8 mouse cellular contexts compared by ENCODE assay signal in the genomic region with DNA sequence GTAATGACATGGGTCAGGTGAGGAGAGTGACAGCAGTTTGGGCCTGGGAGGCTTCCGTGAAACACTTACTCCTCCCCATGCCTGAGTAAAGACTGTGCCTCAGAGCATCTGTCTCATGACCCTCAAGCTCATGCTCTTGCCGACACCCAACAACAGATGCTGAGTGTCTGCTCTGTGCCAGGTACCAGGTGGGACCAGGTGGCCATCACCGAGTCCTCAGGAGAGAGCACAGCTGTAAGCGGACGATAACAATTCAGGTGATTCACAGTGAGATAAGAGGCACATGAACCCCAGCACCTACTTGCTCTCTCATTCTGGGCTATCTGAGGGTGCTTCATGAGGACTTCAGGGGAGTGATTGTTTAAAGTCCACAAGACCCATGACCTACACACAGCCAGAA. TPM values are rescaled to one million over a fixed set of nuclear protein-coding genes. Genes with fewer than 3 reads are reported as not detected.
DNase-seq lines count a peak whose midpoint lies in the region; ATAC-seq lines count a peak whose summit lies in the region.
"Not testable (repeated sequence)": the region's sequence is repeated elsewhere in the genome, so short reads cannot be mapped to it uniquely, and the experiment has no call there.

No protein-coding gene starts in this region.

- H3K27me3 ChIP-seq in intestine, embryonic 16.5 days (replicated peaks; ENCODE audit: control insufficient read depth, insufficient read depth, low read length); lung, embryonic 15.5 days; neural tube, embryonic 15.5 days (replicated peaks): not testable (repeated sequence)

- not testable (repeated sequence) for H3K9ac ChIP-seq in intestine, embryonic 16.5 days (ENCODE audit: low read depth, low read length); lung, embryonic 15.5 days; neural tube, embryonic 15.5 days (replicated peaks)

- not testable (repeated sequence) for H3K36me3 ChIP-seq in intestine, embryonic 16.5 days (ENCODE audit: control insufficient read depth, insufficient read depth, low read length); lung, embryonic 15.5 days; neural tube, embryonic 15.5 days

- not testable (repeated sequence) for H3K4me3 ChIP-seq in intestine, embryonic 16.5 days (ENCODE audit: low read length); lung, embryonic 15.5 days; neural tube, embryonic 15.5 days (replicated peaks)

- peak; percentile 76 for DNase-seq in adrenal gland, postnatal 10 days
- DNase-seq in heart, adult 8-10 months (ENCODE audit: low spot score), result peak; percentile 86
- DNase-seq in left cerebral cortex, adult 11 months (ENCODE audit: low spot score), result peak; percentile 79
- DNase-seq in thymus, adult 18-20 months, result peak; percentile 75 to 85

- not testable (repeated sequence) for H3K27ac ChIP-seq in intestine, embryonic 16.5 days (ENCODE audit: low read length); lung, embryonic 15.5 days; neural tube, embryonic 15.5 days (replicated peaks)

- ATAC-seq in erythroid progenitor cell, adult 5-6 weeks (replicated peaks; ENCODE audit: low FRiP score, poor library complexity, severe bottlenecking), result peak; percentile 15
- ATAC-seq in intestine, embryonic 16.5 days, result peak; percentile 76
- peak; percentile 70 for ATAC-seq in lung, embryonic 15.5 days (ENCODE audit: borderline replicate concordance, extremely low read depth, low FRiP score, low TSS enrichment)
- peak; percentile 62 for ATAC-seq in neural tube, embryonic 15.5 days (ENCODE audit: low FRiP score)

- not testable (repeated sequence) for H3K9me3 ChIP-seq in intestine, embryonic 16.5 days (ENCODE audit: control insufficient read depth, low read length); lung, embryonic 15.5 days
- peaks cover 14% of the 10 kb centered on the region for H3K9me3 ChIP-seq in neural tube, embryonic 15.5 days (replicated peaks)

- H3K4me2 ChIP-seq in intestine, embryonic 16.5 days (ENCODE audit: low read depth, low read length); lung, embryonic 15.5 days; neural tube, embryonic 15.5 days: not testable (repeated sequence)

- WGBS in intestine, embryonic 16.5 days, result 90% methylated on average over 4 of the region's 5 CpGs
- 83% methylated on average over 4 of the region's 5 CpGs for WGBS in lung, embryonic 15.5 days
- WGBS in neural tube, embryonic 15.5 days, result 91% methylated on average over 4 of the region's 5 CpGs

- H3K4me1 ChIP-seq in intestine, embryonic 16.5 days (ENCODE audit: control insufficient read depth, insufficient read depth, low read length); lung, embryonic 15.5 days; neural tube, embryonic 15.5 days: not testable (repeated sequence)

RNA-seq across cellular contexts. Expression of a gene that starts 50.9 kb away (rescaled TPM):
- 10 to 100 TPM; 30.0 to 62.1 TPM for total RNA-seq in adrenal gland, postnatal 10 days (2021)
- total RNA-seq in erythroid progenitor cell, adult 5-6 weeks (2015; ENCODE audit: low replicate concordance), result 0.42 and 0.72 TPM in 2 replicates
- 1.1 and 18.9 TPM in 2 replicates for total RNA-seq in erythroid progenitor cell, adult 5-6 weeks (2017; ENCODE audit: low replicate concordance)
- total RNA-seq in heart, adult 8-10 months (2022), result 10 to 100 TPM; 12.9 to 27.4 (median 20.4) TPM
- polyA plus RNA-seq in intestine, embryonic 16.5 days (2015; fragmentation: Nextera tagmentation; extraction: Ambion mirVana), result 11.8 and 12.6 TPM in 2 replicates
- polyA plus RNA-seq in lung, embryonic 15.5 days (2015; fragmentation: Nextera tagmentation; extraction: Ambion mirVana), result 11.3 and 12.8 TPM in 2 replicates
- polyA plus RNA-seq in neural tube, embryonic 15.5 days (2015; fragmentation: Nextera tagmentation; extraction: Ambion mirVana), result 15.7 and 16.2 TPM in 2 replicates

RNA-seq across cellular contexts. Expression of a gene that starts 59.8 kb away (rescaled TPM):
- total RNA-seq in adrenal gland, postnatal 10 days (2021), result 10 to 100 TPM; 56.2 to 57.8 TPM
- 111 and 147 TPM in 2 replicates for total RNA-seq in erythroid progenitor cell, adult 5-6 weeks (2015; ENCODE audit: low replicate concordance)
- 127 and 128 TPM in 2 replicates for total RNA-seq in erythroid progenitor cell, adult 5-6 weeks (2017; ENCODE audit: low replicate concordance)
- total RNA-seq in heart, adult 8-10 months (2022), result 10 to 100 TPM; 39.3 to 43.9 (median 40.4) TPM
- 31.0 and 32.4 TPM in 2 replicates for polyA plus RNA-seq in intestine, embryonic 16.5 days (2015; fragmentation: Nextera tagmentation; extraction: Ambion mirVana)
- polyA plus RNA-seq in lung, embryonic 15.5 days (2015; fragmentation: Nextera tagmentation; extraction: Ambion mirVana), result 48.2 and 49.3 TPM in 2 replicates
- polyA plus RNA-seq in neural tube, embryonic 15.5 days (2015; fragmentation: Nextera tagmentation; extraction: Ambion mirVana), result 48.1 and 53.1 TPM in 2 replicates

Comparison
In these comparisons a context has a peak if more than half of its experiments do, and no peak if none do; other contexts are left out.
1. ATAC-seq: peak in every context shown above with its lines; median percentile 76 in intestine, embryonic 16.5 days; 70 in lung, embryonic 15.5 days; 62 in neural tube, embryonic 15.5 days; 15 in erythroid progenitor cell, adult 5-6 weeks.